Mouse (Mus musculus): ENCODE data around the gene Pde6h. TPM values are rescaled to one million over a fixed set of nuclear protein-coding genes. Genes with fewer than 3 reads are reported as not detected.

Gene Pde6h
- total and polyA plus RNA-seq, 2 experiments from 2014 or later, result 0.04 to 0.19 TPM

DNA sequence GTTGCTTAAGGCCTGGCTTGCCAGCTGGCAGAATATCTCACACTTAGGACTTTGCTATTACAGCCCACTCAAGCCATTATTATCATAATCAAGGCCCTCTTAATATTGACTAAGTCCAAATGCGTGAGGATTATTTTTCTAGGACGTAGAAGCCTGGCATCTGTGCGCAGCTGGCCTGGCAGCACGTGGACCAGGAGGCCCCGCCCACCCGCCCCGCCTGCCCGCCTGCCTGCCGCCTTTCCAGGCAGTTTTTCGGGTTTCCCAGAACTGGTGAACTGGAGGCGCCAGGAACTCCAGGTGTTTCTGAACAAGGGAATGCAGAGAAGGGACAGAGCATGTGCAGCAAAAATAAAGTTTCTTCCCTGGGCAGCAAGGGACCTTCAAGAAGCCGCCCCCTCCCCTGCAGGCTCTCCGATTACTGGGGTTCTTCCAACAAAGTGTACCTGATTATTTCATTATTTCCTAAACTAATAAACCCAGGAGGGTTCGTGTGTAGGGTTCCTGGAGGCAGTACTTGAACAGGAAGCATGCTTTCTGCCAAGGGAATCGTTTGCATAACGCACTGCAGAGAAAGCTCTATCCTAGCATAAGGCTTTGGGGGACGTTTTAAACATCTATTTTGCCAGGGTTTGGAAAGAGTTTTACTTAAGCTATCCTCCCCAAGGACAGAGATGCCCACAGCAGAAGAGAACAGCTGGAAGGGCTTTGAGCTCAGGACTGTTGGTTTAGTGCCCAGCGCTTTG lies 10.1 kb upstream of the Pde6h start:
- peak overlapping the region; percentile 21; the same call in 1 of the 2 replicates for H3K27ac ChIP-seq (ENCODE audit: low read depth)
- peaks cover 15% of the 10 kb centered on the region; the same call in 1 of the 2 replicates for H3K4me1 ChIP-seq (ENCODE audit: control insufficient read depth, insufficient read depth)
- H3K36me3 ChIP-seq (replicated peaks; ENCODE audit: control insufficient read depth, insufficient read depth, low read length), result no peaks in the 10 kb centered on the region
- WGBS, result 19% methylated on average over 18 of the region's 18 CpGs
- DNase-seq (ENCODE audit: low spot score), result no peak
- H3K4me2 ChIP-seq (ENCODE audit: low read depth, low read length), result peak overlapping the region; percentile 55
- 0 out of 2 replicates have a peak overlapping the region, but pooled peaks have one; percentile 30 for H3K9ac ChIP-seq (replicated peaks; ENCODE audit: low read depth, low read length)
- H3K27me3 ChIP-seq (ENCODE audit: control insufficient read depth, insufficient read depth, low read length), result no peaks in the 10 kb centered on the region
- TF ChIP-seq EP300 (IDR thresholded peaks at IDR 0.05; ENCODE audit: low read depth) (no peak), CTCF (IDR thresholded peaks at IDR 0.05; ENCODE audit: low read depth) (no peak)
- no peaks in the 10 kb centered on the region for H3K9me3 ChIP-seq (replicated peaks; ENCODE audit: control insufficient read depth, low read length)
- H3K4me3 ChIP-seq (ENCODE audit: low read depth, low read length), result no peak overlapping the region
- peak; percentile 53; the same call in 1 of the 2 replicates for ATAC-seq (ENCODE audit: insufficient read depth, low read depth)

DNA sequence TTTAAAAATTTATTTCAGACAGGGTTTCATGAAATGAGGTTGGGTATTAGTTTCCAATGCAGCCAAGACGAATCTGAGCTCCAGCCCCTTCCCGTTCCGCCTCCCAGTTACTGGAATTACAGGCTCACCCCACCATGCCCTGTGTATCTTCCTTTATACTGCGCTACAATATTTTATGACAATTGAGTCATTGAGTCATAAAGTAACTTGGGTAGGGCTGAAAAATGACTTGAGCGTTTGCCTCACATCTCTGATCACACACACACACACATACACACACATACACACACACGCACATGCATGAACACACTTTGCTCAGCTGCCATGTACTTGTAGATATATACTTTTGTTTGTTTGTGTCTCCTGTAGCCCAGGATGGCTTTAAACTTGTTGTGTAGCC lies 9.4 kb upstream of the Pde6h start:
- H3K27ac ChIP-seq (ENCODE audit: low read depth), result no peak overlapping the region; the same call in 1 of the 2 replicates
- no peak for DNase-seq (ENCODE audit: low spot score)
- H3K27me3 ChIP-seq (ENCODE audit: control insufficient read depth, insufficient read depth, low read length), result no peaks in the 10 kb centered on the region
- no peak overlapping the region for H3K4me3 ChIP-seq (ENCODE audit: low read depth, low read length)
- no peak for ATAC-seq (ENCODE audit: insufficient read depth, low read depth)
- 98% methylated on average over 6 of the region's 6 CpGs for WGBS
- TF ChIP-seq CTCF (IDR thresholded peaks at IDR 0.05; ENCODE audit: low read depth) (no peak), EP300 (IDR thresholded peaks at IDR 0.05; ENCODE audit: low read depth) (no peak)
- H3K9me3 ChIP-seq (replicated peaks; ENCODE audit: control insufficient read depth, low read length), result no peaks in the 10 kb centered on the region
- no peak overlapping the region for H3K4me2 ChIP-seq (ENCODE audit: low read depth, low read length)
- no peak overlapping the region for H3K9ac ChIP-seq (replicated peaks; ENCODE audit: low read depth, low read length)
- no peaks in the 10 kb centered on the region for H3K36me3 ChIP-seq (replicated peaks; ENCODE audit: control insufficient read depth, insufficient read depth, low read length)
- H3K4me1 ChIP-seq (ENCODE audit: control insufficient read depth, insufficient read depth), result peaks cover 15% of the 10 kb centered on the region; the same call in 1 of the 2 replicates

DNA sequence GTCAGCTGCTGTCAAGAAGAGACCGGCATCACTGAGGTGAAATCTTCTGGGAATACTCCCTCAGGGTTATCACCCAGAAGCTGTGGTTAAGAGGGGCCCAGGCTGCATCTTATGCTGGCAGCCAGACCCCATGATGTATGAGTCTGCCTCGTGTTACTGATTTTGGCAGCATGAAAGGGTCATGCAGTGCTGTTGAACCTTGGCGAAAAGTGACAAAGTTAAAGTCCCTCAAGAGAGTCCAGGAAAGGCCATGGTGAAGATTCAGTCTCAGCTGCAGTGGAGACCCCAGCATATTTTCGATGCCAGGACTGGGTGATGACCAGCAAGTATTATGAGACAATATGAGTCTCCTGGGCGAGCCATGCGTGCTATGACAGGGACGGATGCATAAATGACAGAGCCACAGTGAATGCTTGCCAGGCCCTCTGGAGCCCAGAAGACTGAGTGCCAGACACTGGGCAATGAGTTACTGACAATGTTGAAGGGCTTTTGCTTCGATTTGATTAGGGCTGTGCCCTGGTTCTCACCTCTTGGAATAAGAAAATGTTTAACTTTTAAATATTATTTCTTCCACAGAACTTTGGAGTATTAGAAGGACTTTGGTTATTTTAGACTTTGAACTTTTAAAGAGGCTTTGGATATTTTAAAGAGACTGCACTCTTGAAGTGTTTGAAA lies 7.8 kb upstream of the Pde6h start:
- Histone ChIP-seq H3K4me3 (ENCODE audit: low read depth, low read length) (no peak overlapping the region), H3K9me3 (replicated peaks; ENCODE audit: control insufficient read depth, low read length) (no peaks in the 10 kb centered on the region), H3K4me1 (ENCODE audit: control insufficient read depth, insufficient read depth) (peaks cover 9% of the 10 kb centered on the region; the same call in 1 of the 2 replicates), H3K27me3 (ENCODE audit: control insufficient read depth, insufficient read depth, low read length) (no peaks in the 10 kb centered on the region), H3K36me3 (replicated peaks; ENCODE audit: control insufficient read depth, insufficient read depth, low read length) (no peaks in the 10 kb centered on the region), H3K4me2 (ENCODE audit: low read depth, low read length) (no peak overlapping the region), H3K9ac (replicated peaks; ENCODE audit: low read depth, low read length) (no peak overlapping the region), H3K27ac (ENCODE audit: low read depth) (no peak overlapping the region)
- no peak for DNase-seq (ENCODE audit: low spot score)
- TF ChIP-seq EP300 (IDR thresholded peaks at IDR 0.05; ENCODE audit: low read depth), result no peak
- TF ChIP-seq CTCF (IDR thresholded peaks at IDR 0.05; ENCODE audit: low read depth), result no peak
- WGBS, result 66% methylated on average over 8 of the region's 8 CpGs
- ATAC-seq (ENCODE audit: insufficient read depth, low read depth), result no peak

DNA sequence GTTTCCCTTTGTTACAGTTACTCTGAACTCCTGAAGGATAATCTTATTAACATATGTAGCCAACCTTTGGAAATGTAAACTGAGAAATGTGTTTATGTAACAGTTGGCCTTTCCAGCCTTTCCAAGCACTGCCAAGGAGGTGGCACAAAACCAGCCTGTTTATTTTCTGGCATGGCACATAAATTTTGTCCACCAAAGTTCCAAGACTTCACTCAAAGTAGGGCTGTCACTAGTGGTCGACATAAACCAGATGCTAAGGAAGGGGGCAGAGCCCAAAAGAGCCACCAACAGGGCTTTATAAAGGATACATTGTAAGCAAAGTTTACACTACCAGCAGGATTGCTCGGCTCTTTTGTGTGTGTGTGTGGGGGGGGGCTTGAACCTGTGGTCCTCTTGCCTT lies 5.7 kb upstream of the Pde6h start:
- DNase-seq (ENCODE audit: low spot score) (no peak), ATAC-seq (ENCODE audit: insufficient read depth, low read depth) (no peak)
- WGBS, result 33% methylated on average over 2 of the region's 2 CpGs
- TF ChIP-seq EP300 (IDR thresholded peaks at IDR 0.05; ENCODE audit: low read depth) (no peak), CTCF (IDR thresholded peaks at IDR 0.05; ENCODE audit: low read depth) (no peak)
- H3K27me3 ChIP-seq (ENCODE audit: control insufficient read depth, insufficient read depth, low read length), result no peaks in the 10 kb centered on the region
- no peak overlapping the region for H3K9ac ChIP-seq (replicated peaks; ENCODE audit: low read depth, low read length)
- no peak overlapping the region for H3K27ac ChIP-seq (ENCODE audit: low read depth)
- no peak overlapping the region for H3K4me2 ChIP-seq (ENCODE audit: low read depth, low read length)
- H3K4me3 ChIP-seq (ENCODE audit: low read depth, low read length), result no peak overlapping the region
- H3K36me3 ChIP-seq (replicated peaks; ENCODE audit: control insufficient read depth, insufficient read depth, low read length), result 0 out of 2 replicates have a peak, but pooled peaks cover under 1% of the 10 kb centered on the region
- no peaks in the 10 kb centered on the region for H3K9me3 ChIP-seq (replicated peaks; ENCODE audit: control insufficient read depth, low read length)
- peaks cover 9% of the 10 kb centered on the region; the same call in 1 of the 2 replicates for H3K4me1 ChIP-seq (ENCODE audit: control insufficient read depth, insufficient read depth)

DNA sequence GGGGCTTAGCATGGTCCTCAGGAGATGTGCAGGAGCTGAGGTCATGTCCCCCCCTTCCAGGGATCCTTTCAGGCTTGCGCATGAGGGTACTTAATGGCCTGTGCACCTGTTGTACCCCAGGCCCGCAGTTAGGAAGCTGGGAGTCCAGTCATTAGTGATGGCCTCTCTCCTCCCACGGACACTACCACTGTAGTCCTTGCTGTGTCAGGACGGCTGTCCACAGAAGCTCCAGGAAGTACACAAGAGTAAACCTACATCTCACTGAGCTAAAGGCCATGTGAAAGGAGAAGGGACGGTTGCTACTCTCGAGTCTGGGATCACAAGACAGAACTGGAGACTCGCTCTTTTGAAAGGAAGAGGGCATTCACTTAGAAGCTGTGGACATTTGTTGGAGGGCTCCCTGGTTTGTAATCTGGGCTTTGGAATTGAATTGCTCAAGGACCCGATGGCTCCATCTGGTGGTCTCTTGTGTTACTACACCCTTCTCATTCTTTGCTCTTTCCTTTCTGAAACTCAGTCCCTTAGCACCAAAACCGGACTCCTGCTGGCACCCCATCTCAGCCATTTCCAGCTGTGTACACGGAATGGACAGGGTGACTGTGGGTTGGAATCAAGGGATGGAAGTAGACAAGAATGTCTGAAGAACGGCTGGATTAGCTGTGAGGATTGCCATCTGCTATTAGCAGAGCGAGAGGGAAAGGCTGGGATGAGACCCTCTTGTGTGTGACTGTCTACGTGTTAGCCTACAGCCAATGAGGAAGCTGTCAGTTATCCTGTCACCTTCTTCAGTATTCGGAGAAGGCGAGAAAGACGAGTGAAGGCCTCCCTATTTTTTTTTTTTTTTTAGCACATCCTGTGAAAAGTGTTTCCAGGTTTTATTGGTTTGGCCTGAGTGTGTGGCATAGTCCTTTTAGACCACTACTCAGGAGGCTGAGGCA lies 3.0 kb upstream of the Pde6h start:
- TF ChIP-seq EP300 (IDR thresholded peaks at IDR 0.05; ENCODE audit: low read depth) (no peak), CTCF (IDR thresholded peaks at IDR 0.05; ENCODE audit: low read depth) (peak; percentile 78)
- no peak overlapping the region for H3K9ac ChIP-seq (replicated peaks; ENCODE audit: low read depth, low read length)
- ATAC-seq (ENCODE audit: insufficient read depth, low read depth), result peak; percentile 47; the same call in 1 of the 2 replicates
- no peaks in the 10 kb centered on the region for H3K9me3 ChIP-seq (replicated peaks; ENCODE audit: control insufficient read depth, low read length)
- no peaks in the 10 kb centered on the region for H3K4me1 ChIP-seq (ENCODE audit: control insufficient read depth, insufficient read depth)
- no peak overlapping the region for H3K4me2 ChIP-seq (ENCODE audit: low read depth, low read length)
- peak overlapping the region; percentile 16; the same call in 1 of the 2 replicates for H3K27ac ChIP-seq (ENCODE audit: low read depth)
- no peak overlapping the region for H3K4me3 ChIP-seq (ENCODE audit: low read depth, low read length)
- H3K36me3 ChIP-seq (replicated peaks; ENCODE audit: control insufficient read depth, insufficient read depth, low read length), result peaks cover 15% of the 10 kb centered on the region; the same call in 1 of the 2 replicates
- 28% methylated on average over 16 of the region's 16 CpGs for WGBS
- peak; percentile 73 for DNase-seq (ENCODE audit: low spot score)
- no peaks in the 10 kb centered on the region for H3K27me3 ChIP-seq (ENCODE audit: control insufficient read depth, insufficient read depth, low read length)

Data from heart, postnatal 0 days (tissue).